Mouse (Mus musculus): ENCODE measurements around the gene Ccdc183.

The Ccdc183 gene

DNA sequence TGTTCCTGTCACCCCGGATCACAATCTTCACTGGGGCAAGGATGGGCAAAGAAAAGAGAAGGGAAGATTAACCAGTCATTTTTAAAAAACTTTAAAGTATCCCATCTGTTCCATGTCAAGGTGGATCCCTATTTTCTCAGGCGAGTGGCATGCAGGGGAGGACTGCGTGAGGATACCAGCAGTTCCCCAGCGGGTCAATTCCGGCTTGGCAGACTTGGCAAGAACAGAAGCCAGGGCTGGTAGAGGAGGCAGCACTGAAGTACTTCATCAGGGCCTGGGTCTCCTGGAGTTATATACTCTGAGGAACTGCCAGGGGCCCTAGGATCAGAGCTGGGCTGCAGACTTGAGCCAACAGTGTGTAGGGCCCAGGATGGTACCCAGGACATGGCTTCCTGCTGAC is 15.0 kb downstream of the Ccdc183 start:
- DNase-seq, result no peak

DNA sequence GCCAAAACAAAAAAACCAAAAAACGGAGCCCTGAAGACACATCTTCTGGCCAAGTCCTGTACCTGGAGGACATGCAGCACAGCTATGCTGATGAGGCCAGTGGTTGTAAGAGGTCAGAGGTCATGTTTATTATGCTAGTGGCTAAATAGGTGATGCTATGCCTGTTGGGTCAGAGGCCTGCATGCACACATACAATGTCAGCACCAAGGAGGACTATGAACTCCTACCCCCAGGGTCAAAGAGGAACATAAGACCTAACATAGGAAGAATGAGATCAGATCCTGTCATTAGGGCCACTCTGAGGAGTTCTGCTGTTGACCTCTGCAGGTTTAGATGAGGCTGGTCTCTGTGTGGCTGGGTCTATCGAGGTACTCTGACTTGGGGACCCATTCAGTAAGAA is 17.4 kb downstream of the Ccdc183 start:
- no peak for DNase-seq

DNA sequence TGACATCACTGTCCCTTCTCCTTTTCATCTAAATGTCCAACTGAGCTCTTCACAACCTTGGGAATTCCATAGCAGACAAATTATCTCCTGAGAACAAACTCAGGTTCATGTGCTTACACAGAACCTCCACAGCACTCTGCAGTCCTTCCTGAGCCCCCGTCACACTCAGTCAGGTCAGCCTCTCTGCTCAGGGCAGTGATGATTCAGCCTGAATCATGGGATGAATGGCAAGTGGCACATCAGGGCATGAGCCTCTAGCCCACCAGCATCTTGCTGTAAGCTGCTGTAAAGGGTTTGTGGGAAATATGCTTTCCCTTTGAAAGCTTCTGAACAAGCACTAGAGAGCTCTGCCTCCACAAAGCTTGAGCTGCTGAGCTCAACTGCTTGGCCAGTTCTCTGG is 18.7 kb downstream of the Ccdc183 start:
- no peak for DNase-seq

DNA sequence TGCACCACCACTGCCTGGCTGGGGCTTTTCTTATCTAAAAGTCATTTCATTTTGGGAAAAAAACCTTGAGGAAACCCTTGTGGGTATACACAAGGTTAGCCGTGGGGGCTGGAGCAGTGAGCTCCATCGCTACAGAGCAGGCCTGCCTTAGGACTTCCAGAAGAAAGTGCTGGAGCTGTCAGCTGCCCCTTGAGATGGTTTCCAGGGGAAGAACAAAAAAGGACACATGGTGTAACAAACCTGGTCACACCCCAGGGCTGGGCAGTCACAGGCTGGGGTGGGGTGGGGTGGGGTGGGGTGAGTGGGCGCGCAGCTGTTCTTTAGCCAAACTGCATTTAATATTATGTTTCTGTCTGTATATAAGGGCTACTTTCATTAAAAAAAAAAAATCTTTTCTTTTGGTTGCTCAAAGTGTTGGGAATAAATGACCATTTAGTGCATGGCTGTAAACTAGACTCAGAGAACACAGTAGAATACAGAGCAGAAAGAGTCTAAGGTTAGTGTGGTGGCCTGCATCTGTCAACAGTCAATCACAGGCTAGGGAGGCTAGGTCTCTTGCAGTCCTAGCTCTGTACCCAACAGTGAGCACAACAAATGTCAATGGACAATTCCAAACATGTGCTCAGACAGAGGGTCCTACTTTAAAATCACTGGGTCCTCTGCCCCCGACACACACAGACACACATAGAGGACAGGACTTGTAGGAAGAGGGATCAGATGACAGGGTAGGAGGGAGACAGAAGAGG is 20.5 kb downstream of the Ccdc183 start:
- no peak for DNase-seq

DNA sequence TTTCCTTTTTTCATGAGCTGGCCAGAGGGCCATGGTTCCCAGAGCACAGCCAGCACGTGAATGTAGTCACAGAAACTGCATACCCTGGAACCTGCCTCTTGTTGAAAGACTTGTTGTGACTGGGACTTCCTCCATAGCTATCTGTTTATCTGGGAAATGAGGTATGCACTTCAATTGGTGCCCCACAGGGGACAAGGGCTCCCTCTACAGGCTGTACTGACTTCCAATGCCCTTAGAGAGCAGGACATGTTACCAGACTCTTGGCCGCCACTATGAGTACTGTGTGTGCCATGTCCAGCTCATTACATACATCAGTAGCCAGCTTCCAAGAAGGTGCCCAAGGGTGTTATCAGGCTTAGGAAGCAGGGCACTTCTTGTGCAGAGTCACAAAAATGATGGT is 25.6 kb downstream of the Ccdc183 start:
- peak; percentile 46 for DNase-seq

DNA sequence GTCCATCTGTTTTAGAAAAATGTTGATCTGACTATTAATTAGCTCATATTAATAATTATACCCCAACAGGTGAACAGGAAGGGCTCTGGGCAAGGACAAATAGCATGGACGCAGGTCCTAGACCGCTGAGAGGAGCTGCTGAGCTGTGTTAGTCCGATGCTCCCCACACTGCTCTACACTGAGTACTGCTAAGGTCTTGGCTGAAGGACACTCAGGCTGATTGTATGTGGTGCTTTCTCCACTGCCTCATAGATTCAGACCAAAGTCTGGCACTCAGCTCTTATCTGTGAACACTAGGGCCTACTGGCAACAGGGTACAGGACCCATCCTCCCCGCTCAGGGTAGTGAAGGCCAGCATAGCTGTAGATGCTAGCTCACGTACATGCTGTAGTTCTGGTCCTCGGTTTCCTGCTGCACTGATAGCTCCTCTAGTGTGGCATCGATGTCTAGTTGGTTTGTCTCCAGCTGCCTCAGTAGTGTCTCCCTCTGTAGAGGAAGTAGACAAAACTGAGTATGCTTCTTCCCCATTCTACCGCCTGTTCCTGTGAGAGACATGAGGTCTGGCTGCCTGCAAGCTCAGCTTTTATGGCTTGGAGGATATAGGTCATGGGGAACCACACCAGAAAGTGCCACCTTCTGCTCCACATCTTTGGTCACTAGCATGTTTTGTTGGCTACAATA is 29.1 kb downstream of the Ccdc183 start:
- DNase-seq, result no peak

DNA sequence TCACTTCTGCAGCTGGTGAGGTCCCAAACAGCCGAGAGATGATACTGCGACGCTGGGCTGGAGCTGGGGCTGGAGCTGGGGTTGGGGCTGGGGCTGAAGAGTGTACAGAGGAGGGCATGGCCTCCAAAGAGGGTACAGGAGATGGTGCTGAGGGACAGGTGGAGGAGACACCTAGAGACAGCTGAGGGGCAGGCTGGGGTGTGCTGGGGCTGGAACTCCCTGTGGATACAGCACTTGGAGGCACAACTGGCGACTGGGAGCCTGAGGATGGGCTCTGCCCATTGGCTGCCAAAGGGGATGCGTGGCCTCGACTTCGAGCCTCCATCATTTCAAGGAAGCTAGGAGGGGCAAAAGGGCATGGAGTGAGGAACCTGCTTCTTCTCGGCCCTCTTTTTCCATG is 30.2 kb downstream of the Ccdc183 start:
- no peak for DNase-seq

DNA sequence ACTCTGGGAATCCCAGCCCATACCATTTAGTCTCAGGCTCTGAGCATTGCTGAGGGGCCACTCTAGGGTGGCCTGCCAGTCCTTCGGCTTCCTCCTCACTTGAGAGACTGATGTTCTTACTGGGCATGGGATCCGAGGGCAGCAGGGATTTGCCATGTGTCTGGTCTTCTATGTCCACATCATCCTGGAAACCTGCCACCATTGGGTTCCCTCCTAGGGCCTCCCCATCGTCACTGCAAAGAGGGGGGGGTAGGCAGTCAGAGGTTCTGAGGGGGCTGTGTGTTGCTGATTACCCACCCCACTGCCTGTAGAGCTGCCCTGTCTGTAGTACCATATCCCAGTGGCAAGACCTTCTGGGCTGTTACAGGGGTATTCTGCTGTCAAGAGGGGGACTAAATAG is 31.9 kb downstream of the Ccdc183 start:
- DNase-seq, result no peak

DNA sequence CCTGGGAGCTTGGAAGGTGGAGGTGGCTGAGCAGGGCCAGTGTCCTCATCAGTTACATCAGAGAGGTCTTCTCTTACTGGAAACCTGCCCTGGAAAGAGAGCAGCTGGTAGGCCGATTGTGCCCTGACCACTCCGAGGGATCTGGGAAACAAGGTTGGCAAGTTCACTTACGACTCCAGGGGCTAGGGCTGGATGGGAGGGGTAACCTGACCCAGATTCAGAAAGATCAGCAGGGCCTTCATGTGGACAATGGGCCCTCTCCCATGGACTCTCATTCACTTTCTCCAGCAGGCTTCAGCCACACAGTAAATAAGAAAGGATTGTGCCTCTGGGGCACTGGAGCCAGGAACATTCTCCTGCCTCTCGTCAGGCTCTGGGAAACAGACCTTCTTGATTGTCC is 32.6 kb downstream of the Ccdc183 start:
- no peak for DNase-seq

DNA sequence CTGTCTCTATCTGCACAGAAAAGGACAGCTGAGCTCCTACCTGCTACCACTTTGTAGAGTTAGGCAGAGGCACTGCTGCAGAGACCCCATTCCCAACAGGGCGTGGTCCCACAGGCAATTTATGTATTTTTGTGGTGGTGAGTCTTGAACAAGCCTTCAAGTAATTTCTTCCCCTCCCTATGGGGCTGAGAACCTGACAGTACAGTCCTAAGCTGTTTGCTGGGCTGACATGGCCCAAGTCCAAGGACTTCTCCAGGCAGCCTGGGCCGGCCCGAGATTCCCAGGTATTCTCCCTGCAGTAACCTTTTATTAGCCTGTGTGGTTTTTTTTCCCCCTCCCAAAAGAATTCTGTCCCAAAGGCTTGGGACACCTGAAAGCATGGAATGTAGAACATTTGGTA is 33.3 kb downstream of the Ccdc183 start:
- DNase-seq, result no peak

DNA sequence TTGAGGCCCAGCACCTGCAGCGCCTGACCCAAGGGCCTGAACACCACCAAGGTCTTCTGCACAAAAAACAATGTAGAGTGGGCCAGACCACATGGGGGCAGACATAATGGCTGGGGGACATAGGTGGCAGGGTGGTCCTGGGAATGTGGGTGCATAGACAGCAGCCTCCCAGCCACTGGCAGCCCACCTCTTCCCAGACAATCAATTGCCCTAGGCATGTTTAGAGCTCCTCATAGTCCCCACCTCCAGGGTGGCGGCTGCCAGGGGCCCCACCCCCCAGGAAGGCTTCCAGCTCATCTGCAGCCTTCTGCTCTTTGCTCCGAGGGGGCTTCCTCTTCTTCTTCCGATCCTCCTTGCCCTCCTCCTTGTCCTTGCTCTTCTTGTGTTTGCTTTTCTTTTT is 33.9 kb downstream of the Ccdc183 start:
- no peak for DNase-seq

DNA sequence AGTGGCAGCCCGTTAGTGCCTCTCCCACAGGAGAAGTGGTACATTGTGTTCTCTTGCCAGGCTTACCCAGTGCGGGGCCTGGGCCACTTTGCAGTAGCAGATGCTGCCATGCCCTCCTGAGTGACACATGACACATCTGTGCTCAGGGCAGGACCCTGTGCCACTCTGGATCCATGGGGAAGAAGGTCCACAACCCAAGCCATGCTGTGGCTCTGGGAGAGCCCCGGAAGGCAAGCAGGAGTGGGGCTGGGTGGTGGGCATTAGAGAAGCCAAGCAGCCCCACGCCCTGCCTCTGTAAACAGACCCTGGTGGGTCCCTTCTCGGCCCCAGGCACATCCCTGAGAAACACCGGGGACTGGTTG is 34.4 kb downstream of the Ccdc183 start:
- DNase-seq, result peak; percentile 39

DNA sequence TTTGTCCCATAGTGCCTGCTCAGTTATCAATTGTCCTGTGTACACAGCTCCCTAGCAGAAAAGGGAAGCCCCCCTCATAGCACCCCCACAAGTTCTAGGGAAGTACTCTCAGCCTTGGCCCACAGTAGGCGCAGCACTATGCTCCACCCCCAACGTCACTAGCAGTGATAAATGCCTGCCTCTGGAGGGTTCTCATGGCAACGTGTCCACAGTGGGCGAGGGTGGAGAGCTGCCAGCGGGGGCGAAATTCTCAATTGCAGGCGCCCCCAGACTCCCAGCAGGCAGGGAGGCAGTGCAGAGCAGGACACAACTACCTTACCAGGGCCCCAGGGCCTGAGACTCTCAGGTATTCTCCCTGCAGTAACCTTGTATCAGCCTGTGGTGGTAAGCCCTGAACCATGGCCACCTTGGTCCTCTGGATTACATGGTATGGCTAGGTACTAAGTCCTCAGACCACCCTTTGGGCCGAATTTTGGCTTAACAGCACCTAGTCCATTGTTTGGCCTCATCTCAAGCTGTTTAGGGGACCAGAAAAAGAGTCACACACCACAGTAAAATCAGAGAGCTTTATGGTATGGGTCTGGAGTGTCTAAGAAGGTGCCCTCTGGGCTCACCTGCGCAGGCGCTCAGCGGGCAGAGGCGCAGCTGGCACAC is 34.9 kb downstream of the Ccdc183 start:
- DNase-seq, result peak; percentile 90

DNA sequence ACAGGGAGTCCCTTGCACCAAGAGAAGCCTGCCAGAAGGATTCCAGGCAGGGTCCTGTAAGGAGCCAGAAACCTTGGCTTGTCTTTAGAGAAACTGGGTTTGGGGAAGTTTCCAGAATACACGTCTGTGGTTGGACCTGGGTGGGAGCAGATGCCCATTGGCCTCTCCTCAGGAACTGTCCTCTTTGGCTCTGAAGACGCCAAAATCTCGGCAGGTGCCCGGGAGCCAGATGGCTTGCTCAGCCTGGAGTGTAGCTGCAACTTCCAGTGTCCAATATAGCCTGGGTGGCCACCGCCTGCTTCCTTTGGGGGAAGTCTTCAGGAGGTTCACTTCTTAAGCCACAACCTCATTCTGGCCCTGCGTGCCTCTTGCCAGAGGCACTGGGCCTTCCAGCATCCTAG is 35.6 kb downstream of the Ccdc183 start:
- peak; percentile 38 for DNase-seq

DNA sequence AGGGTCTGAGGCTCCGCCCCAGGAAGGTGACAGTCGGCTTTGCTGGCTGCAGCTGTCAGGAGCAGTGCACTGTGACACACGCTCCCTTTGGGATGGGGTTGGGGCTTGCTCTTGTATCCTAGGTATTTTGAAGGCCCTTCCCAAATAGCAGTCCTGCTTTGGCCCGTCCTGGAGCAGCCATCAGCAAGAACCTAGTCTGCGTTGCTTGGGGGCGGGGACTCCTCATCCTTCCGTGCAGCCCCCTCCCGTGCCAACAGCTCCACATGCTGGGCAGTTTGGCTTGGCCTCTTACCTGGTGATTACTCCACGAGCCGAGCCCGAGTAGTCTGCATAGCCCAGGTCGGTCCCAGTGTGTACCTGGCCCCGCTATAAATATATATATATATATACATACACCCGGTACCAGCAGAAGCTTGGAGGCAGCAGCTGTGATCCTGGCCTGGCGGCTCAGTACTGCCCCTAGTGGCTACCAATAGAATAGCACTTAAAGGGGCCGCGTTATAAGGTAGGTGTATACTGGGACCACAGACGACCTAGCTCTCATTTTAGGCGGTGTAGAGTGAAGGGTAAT is 36.1 kb downstream of the Ccdc183 start, which contains the start of gene Ajm1:
Gene Ajm1, minus strand, starts transcription at position 464 of the 571 bp plus-strand sequence.
- peak; percentile 88 for DNase-seq

DNA sequence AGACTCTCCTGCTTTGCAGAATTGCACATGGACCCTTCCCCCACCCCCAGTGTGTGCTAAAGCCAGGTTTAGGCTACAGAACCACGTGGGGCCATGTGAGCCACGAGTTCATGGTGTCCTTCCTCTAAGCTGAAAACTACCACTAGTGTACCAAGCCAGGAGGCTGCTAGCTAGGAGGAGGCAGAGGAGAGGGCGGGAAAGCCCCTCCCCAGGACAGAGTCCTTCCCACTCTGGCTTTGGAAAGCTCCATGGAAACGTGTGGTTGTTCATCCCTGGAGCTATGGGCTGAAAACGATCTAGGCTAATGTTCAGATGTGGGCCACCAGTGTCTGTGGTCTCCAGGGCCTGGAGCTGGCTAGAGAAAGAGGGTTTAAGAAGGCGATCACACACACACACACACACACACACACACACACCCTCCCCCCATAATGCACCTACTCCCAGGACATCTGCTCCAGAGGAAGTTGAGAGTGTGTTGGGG is 36.8 kb downstream of the Ccdc183 start:
- peak; percentile 47 for DNase-seq

DNA sequence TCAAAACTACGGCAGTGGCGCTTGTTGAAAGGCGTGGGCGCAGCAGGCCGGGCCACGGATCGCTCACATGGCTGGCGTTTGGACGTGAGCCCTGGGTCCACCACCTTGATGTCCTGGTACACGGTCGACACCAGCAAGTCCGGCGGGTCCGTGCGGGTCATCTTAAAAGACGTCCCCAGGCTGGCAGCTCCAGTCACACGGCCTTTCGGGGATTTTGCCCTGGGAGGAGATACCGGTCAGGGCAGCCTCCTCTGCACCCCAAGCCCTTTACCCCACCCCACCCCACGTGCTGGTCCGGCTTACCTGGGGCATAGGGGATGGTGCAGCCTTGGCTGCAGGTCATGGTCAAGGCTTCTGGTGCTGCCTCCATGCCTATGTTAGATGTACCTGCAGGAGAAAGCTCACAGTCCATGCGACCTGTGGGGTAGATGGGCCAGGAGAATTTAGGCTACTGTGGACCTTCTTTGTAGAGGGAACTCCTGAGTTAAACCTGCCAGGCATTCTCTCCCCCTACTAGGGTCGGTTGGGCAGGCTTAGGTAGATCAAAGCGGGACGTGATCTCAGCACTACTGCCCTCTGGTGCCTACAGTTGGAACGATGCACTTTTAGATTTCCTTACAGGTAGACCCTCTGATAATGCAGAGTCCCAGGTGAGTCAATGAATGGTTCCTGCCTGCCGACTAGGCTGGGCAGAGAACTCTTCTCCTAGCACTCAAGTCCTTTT is 37.6 kb downstream of the Ccdc183 start:
- DNase-seq, result peak; percentile 65

DNA sequence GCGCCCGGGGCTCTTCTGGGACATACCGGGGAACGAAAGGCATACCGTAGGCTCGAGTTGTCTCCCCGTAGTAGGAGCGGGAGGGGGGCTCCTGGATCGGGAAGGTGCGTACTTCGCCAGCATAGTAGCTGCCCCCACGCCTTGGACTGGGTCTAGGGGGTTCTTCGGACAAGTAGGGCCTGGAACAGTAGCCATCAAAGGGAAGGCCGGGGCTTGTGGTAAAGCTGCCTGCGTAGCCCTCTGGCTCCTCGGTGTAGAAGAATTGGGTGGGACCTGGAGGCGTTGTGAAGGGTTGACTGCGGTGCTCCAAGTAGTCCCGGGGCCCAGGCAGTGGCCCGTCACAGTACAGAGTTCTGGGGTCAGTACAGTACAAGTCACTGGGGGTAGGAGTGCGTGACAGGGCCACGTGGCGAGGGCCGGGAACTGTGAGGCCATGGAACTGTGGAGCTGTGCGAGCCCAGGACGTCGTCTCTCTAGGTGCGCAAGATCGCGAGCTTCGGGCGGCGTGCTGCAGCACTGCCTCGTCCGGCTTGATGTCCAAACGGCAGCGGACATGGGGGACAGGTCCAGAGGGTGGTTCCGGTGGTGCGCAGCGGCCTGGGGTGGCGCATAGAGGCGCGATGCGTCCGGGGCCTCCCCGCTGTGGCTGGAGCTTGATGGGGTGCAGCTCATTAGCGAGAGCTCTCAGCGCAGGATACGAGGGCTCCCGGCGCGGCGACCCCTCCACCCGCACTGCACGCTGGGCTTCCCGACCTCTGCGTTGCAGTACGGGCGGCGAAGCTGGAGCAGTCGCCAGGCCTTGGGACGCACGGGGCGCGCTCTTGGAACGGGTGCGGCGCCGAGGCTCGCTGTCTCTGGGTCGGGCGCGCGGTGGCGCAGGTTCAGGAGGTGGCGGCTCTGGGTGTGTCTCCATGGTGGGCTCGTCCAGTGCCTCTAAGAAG is 38.4 kb downstream of the Ccdc183 start:
- no peak for DNase-seq

DNA sequence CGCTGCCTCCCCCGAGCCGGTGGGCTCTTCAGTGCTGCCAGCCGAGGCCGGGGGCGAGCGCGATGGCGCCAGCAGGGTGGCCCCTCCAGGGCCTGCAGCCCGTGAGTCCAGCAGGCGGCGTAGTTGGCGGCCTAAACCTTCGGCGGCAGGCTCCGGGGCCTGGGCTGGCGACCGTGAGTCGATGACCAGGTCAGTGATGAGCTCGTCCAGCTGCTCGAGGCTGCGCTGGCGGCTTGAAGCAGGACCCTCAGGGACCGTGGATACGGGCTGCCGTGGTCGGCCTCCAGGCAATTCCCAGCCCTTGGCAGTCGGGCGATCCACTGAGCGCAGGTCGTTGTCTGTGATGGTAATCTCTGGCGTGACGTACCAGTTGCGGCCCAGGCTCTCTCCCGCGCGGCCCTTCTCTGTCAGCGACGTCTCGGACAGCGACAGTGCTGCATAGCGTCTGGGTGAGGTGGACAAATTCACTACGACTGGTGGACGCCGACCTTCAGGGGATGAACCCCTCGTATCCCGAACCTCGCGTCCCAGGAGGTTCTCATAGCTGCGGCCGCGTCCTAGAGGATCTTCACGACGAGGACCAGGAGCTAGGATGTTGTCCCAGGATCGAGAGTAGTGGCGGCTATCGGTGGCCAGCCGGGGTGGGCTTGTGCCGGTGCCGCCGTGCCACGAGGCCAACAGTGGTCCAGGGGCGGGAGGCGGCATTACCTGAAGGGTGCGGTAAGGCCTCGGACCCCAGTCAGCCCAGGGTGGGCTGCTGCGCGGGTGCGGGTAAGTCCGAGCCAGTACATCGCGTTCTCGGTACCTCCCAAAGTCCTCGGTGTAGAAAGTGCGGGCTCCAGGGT is 39.3 kb downstream of the Ccdc183 start:
- no peak for DNase-seq

DNA sequence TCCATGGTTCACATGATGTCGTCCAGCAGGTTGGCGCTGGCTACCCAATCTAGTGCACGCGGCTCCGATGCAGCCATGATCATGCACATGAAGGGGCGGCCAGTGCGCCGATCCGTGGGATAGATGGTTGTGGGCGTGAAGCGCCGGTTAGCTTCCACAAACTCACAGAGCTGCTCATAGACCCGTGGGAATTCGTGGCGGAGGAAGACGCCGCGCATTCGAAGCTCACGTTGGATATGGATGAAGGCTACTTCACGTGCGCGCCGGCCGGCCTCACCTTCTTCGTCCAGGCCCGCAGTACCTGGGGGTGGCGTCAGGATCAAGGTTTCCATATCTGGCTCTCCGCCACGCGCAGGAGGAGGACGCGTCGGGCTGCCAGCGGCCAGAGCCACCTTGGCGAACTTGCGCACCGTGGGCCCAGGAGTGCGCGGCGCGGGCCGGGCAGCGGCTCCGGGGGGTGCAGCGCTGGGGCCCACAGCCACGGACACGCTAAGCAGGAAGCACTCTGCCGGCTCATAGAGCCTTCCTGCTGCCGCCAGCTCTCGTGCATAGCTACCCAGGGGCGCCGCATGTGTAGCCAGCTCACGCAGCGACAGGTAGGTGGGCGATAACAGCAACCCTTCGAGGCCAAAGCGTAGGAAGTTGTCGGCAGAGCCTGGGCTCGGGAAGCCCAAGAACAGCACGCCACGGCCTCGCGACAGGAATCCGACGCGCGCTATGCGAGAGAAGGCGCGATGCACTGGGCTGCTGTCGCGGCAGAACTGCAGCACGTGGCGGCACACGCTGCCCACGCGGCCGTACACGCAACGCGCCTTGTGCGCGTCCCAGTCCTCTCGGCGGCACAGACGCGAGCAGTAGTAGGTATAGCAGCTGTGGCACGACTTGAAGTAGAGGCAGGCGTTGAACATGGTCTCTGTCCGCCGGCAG is 40.2 kb downstream of the Ccdc183 start:
- peak; percentile 56 for DNase-seq
